Mouse (Mus musculus) lung, embryonic 14.5 days (tissue): ENCODE results near the gene Pcbp4. TPM values are rescaled to one million over a fixed set of nuclear protein-coding genes. Genes with fewer than 3 reads are reported as not detected.

Experiments used
- ATAC-seq: fragments of 200-750 bp; cut with Nextera tagmentation; 2 replicates; pipeline ENCODE4 v1.8.0; 2017; ENCODE audit warnings: mild to moderate bottlenecking, moderate TSS enrichment, moderate library complexity; ENCODE audit not compliant: insufficient read depth
- DNase-seq: peaks from one replicate; pipeline ENCODE4 v3.0.0-alpha.2; 2015
- H3K27ac ChIP-seq: fragments of 300-500 bp; sonication (generic); 2 replicates; pipeline ENCODE4 v1.5.1; 2014; ENCODE audit warnings: low read depth, mild to moderate bottlenecking, moderate library complexity
- H3K27me3 ChIP-seq: fragments of 300-500 bp; sonication (generic); 2 replicates; pipeline ENCODE4 v1.6.1; 2014; ENCODE audit warnings: low read length, control low read depth; ENCODE audit not compliant: insufficient read depth
- H3K36me3 ChIP-seq: fragments of 300-500 bp; sonication (generic); 2 replicates; pipeline ENCODE4 v1.6.1; 2014; ENCODE audit warnings: control low read depth; ENCODE audit not compliant: insufficient read depth
- H3K4me1 ChIP-seq: fragments of 300-500 bp; sonication (generic); 2 replicates; pipeline ENCODE4 v1.6.1; 2014; ENCODE audit warnings: antibody characterized with exemption, control low read depth; ENCODE audit not compliant: insufficient read depth
- H3K4me2 ChIP-seq: fragments of 300-500 bp; sonication (generic); 2 replicates; pipeline ENCODE4 v1.6.1; 2014; ENCODE audit warnings: mild to moderate bottlenecking
- H3K4me3 ChIP-seq: fragments of 300-500 bp; sonication (generic); 2 replicates; pipeline ENCODE4 v1.5.1; 2014; ENCODE audit warnings: low read depth, low read length
- H3K9ac ChIP-seq: fragments of 300-500 bp; sonication (generic); 2 replicates; pipeline ENCODE4 v1.6.1; 2014
- H3K9me3 ChIP-seq: fragments of 300-500 bp; sonication (generic); 2 replicates; pipeline ENCODE4 v1.6.1; 2016; ENCODE audit warnings: low read depth, low read length, control low read depth
- CTCF ChIP-seq: IDR thresholded peaks from 2 replicates; pipeline ENCODE4 v1.5.1; 2016; ENCODE audit warnings: antibody characterized with exemption, low read depth
- WGBS: fragments of 180-500 bp; shearing (Covaris S2); extraction: QIAGEN DNeasy Blood & Tissue Kit; methylation state at CpG from one replicate; pipeline ENCODE4 v1.1.7; 2014; 5-methylcytosine and 5-hydroxymethylcytosine counted together
- polyA plus RNA-seq: library from polyadenylated mRNA; unstranded; fragments of >200 nt; fragmentation: Nextera tagmentation; extraction: Ambion mirVana; gene quantifications from 2 replicates; pipeline ENCODE4 v1.2.1, GENCODE M21; 2014

Gene Pcbp4
- polyA plus RNA-seq, 1 experiment from 2014 or later, result 109 TPM

DNA sequence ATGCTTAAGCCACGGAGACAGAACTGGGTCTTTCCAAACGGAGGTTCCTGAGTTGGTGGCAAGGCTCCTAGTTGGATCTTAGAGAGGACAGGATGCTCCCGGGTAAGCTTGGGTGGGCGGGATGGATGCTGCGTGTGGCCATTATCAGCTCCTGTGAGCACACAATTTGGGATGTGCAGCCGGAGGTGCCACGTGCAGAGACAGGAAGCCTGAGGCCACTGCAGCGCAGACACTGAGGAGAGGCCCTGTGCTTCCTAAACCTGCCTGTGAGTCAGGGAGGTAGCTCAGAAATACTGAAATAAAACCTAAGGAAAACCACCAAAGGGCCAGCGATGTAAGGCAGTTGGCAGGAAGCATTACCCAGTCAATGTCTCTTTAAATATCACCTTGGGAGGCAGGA is 16.7 kb downstream of the Pcbp4 start:
- no peak for ATAC-seq
- Histone ChIP-seq H3K9ac (no peak overlapping the region), H3K4me1 (peaks cover 6% of the 10 kb centered on the region), H3K27me3 (no peaks in the 10 kb centered on the region), H3K27ac (no peak overlapping the region), H3K9me3 (no peaks in the 10 kb centered on the region), H3K4me3 (no peak overlapping the region), H3K36me3 (no peaks in the 10 kb centered on the region), H3K4me2 (no peak overlapping the region)
- TF ChIP-seq CTCF, result no peak
- WGBS, result 55% methylated on average over 9 of the region's 9 CpGs
- DNase-seq, result no peak

DNA sequence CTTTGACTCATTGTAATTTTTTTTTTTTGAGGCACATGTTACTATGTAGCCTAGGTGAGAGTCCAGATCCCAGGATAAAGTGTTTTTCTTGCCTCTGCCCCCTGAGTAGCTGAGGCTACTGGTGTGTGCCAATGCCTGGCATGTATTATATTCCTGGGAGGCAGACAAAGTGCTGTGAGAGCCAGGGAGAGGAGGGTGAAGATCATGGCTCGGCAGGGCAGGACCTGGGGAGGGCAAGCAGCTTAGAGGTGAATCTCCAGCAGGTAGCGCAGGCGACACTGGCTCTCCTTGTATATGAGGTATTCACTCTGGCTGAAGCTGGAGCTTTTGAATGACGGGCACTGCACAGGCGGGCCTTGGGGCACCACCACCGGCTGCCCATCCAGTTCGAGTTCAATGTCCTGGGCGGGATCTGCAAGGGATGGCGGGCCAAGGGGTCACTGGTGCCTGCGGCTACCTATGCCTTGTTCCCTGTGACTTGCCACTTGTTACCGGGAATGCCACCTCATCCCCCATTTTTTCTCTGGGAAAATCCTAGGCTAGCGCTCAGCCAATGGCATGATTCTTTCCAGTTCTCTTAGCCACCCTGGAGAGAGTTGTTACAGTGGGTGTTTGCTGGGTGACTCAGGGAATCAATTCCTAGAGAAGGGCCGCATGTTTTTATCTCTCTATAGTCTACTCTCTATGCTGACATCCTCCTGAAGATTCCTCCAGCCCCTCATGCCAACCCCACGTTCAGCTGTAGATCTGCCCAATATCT is 18.1 kb downstream of the Pcbp4 start:
- H3K9me3 ChIP-seq, result no peaks in the 10 kb centered on the region
- 69% methylated on average over 14 of the region's 14 CpGs for WGBS
- H3K36me3 ChIP-seq, result no peaks in the 10 kb centered on the region
- H3K4me3 ChIP-seq, result no peak overlapping the region
- H3K9ac ChIP-seq, result 0 out of 2 replicates have a peak overlapping the region, but pooled peaks have one; percentile 6
- no peak for ATAC-seq
- no peaks in the 10 kb centered on the region for H3K27me3 ChIP-seq
- H3K4me2 ChIP-seq, result peak overlapping the region; percentile 45
- no peak for DNase-seq
- no peak overlapping the region for H3K27ac ChIP-seq
- H3K4me1 ChIP-seq, result peaks cover 9% of the 10 kb centered on the region
- no peak for TF ChIP-seq CTCF

GRCm38 (mm10) chr9:106471892-106472291 is 18.8 kb downstream of the Pcbp4 start:
- Histone ChIP-seq H3K4me2 (peak overlapping the region; percentile 45), H3K36me3 (no peaks in the 10 kb centered on the region), H3K4me1 (peaks cover 13% of the 10 kb centered on the region), H3K4me3 (no peak overlapping the region), H3K27me3 (no peaks in the 10 kb centered on the region), H3K9ac (no peak overlapping the region), H3K9me3 (no peaks in the 10 kb centered on the region), H3K27ac (no peak overlapping the region)
- ATAC-seq (peak; percentile 45), DNase-seq (peak; percentile 77)
- TF ChIP-seq CTCF, result peak; percentile 16; the same call in 1 of the 2 replicates
- WGBS, result 15% methylated on average over 5 of the region's 5 CpGs

DNA sequence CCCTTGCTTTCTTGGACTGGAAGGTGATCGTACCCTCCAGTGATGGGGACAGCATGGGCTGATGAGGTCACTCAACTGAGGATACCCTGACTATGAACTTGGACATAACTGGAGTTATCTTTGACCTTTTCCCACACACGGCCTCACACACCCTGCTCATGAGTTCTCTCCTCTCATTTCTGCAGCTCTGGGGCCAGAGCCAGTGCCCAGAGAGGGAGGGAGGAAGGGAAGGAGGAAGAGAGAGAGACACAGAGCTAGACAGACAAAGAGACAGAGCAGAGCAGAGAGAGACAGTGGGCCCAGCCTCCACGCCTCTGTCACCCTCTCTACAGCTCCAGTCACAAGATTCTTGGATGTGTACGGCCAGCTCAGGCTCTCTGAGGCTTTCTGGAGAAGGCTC is 19.2 kb downstream of the Pcbp4 start:
- no peak for TF ChIP-seq CTCF
- H3K27me3 ChIP-seq, result no peaks in the 10 kb centered on the region
- H3K9ac ChIP-seq, result no peak overlapping the region
- H3K4me2 ChIP-seq, result no peak overlapping the region
- H3K4me3 ChIP-seq, result no peak overlapping the region
- DNase-seq, result no peak
- H3K36me3 ChIP-seq, result no peaks in the 10 kb centered on the region
- H3K27ac ChIP-seq, result peak overlapping the region; percentile 52; the same call in 1 of the 2 replicates
- 46% methylated on average over 4 of the region's 4 CpGs for WGBS
- ATAC-seq, result no peak
- peaks cover 13% of the 10 kb centered on the region for H3K4me1 ChIP-seq
- no peaks in the 10 kb centered on the region for H3K9me3 ChIP-seq

- ATAC-seq, result no peak
- WGBS, result 81% methylated on average over 16 of the region's 16 CpGs
- no peak overlapping the region for H3K4me3 ChIP-seq
Measured at GRCm38 (mm10) chr9:106473081-106473752, 20.1 kb downstream of the Pcbp4 start.

DNA sequence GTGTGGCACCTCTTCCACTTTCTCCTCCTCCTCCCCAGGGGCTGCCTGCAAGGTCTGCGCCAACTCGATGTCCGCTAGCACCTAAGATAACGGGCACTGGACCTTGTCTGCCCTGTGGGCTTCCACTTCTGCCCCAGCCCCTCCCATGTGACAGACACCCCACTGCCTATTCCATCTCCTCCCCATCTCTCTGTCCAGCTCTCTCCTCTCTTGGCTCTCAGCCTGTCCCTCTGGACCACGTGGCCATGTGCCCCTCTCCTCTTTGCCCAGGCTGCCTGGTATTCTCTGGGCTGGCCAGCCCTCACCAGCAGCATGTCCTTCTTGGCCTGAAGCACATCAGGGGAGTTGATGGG is 20.6 kb downstream of the Pcbp4 start:
- Histone ChIP-seq H3K9me3 (no peaks in the 10 kb centered on the region), H3K4me1 (peaks cover 15% of the 10 kb centered on the region), H3K9ac (no peak overlapping the region), H3K4me3 (no peak overlapping the region), H3K36me3 (no peaks in the 10 kb centered on the region), H3K27ac (no peak overlapping the region), H3K27me3 (no peaks in the 10 kb centered on the region), H3K4me2 (no peak overlapping the region)
- DNase-seq (no peak), ATAC-seq (no peak)
- WGBS, result 75% methylated on average over 5 of the region's 5 CpGs
- no peak for TF ChIP-seq CTCF

More at GRCm38 (mm10) chr9:106473081-106473752, 20.1 kb downstream of the Pcbp4 start:
- no peak overlapping the region for H3K27ac ChIP-seq
- no peak overlapping the region for H3K4me2 ChIP-seq
- no peaks in the 10 kb centered on the region for H3K27me3 ChIP-seq
- H3K36me3 ChIP-seq, result no peaks in the 10 kb centered on the region
- no peaks in the 10 kb centered on the region for H3K9me3 ChIP-seq
- DNase-seq, result no peak
- no peak overlapping the region for H3K9ac ChIP-seq
- TF ChIP-seq CTCF, result no peak
- peaks cover 15% of the 10 kb centered on the region for H3K4me1 ChIP-seq

- H3K36me3 ChIP-seq, result no peaks in the 10 kb centered on the region
- no peaks in the 10 kb centered on the region for H3K27me3 ChIP-seq
- ATAC-seq, result peak; percentile 10; the same call in 1 of the 2 replicates
- WGBS, result 4% methylated on average over 6 of the region's 6 CpGs
- no peak overlapping the region for H3K27ac ChIP-seq
- H3K4me2 ChIP-seq, result peak overlapping the region; percentile 29
- no peaks in the 10 kb centered on the region for H3K9me3 ChIP-seq
- H3K4me3 ChIP-seq, result no peak overlapping the region
- peak; percentile 69 for DNase-seq
- H3K4me1 ChIP-seq, result peaks cover 15% of the 10 kb centered on the region
- peak; percentile 86 for TF ChIP-seq CTCF
- peak overlapping the region; percentile 16 for H3K9ac ChIP-seq
Measured at GRCm38 (mm10) chr9:106474456-106474855, 21.4 kb downstream of the Pcbp4 start.
